Mouse (Mus musculus) thymus, adult 2 months (tissue): ENCODE data around the gene Vma21.

Experiments
- CTCF ChIP-seq: fragments of 200-500 bp; IDR thresholded peaks from 2 replicates; pipeline ENCODE4 v1.5.1; 2012; ENCODE audit warnings: mild to moderate bottlenecking, control low read depth, low read length, moderate library complexity, borderline replicate concordance; ENCODE audit not compliant: control insufficient read depth, poor library complexity, insufficient read depth; ENCODE audit errors: extremely low read depth
- POLR2A ChIP-seq: fragments of 200-500 bp; IDR thresholded peaks from 2 replicates; pipeline ENCODE4 v1.6.1; 2012; ENCODE audit warnings: mild to moderate bottlenecking, low read length, control low read depth, moderate library complexity; ENCODE audit not compliant: control insufficient read depth, poor library complexity, insufficient read depth; ENCODE audit errors: extremely low read depth

DNA sequence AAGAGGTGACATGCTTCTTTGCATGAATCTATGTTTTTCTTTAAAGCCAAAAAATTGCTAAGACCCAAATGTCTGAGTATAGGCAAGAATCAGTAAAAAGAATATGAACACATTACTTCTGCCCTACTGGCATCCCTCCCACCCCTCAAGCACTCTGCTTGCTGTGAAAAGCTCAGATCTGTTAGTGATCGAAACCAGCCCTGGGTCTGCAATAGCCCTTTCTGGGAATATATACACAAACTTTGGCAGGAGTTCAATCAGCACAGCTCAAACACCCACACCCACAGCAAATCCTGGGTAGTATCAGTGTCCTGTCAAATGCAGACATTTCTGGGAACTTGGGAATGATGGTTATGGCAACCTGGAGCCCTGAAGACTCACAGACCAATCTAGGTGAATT, 47.8 kb upstream of the Vma21 start:
- TF ChIP-seq CTCF = no peak
- TF ChIP-seq POLR2A = no peak
